Mouse (Mus musculus): Measurements from ENCODE around the gene Arfrp1.

The Arfrp1 gene

GRCm38 (mm10) chr2:181364860-181365596, at the start of gene Arfrp1, which contains the start of gene Zgpat:
Arfrp1 (minus strand) TSS chr2:181365404.
Zgpat (plus strand) TSS chr2:181364928.
- peak; percentile 97 for DNase-seq (ENCODE audit: low read depth, low spot score)

- DNase-seq (ENCODE audit: low read depth, low spot score): peak; percentile 20
Observed at GRCm38 (mm10) chr2:181413141-181413540, 47.9 kb upstream of the Arfrp1 start.

GRCm38 (mm10) chr2:181410760-181411473, 45.7 kb upstream of the Arfrp1 start:
- DNase-seq (ENCODE audit: low read depth, low spot score): peak; percentile 87

- no peak for DNase-seq (ENCODE audit: low read depth, low spot score)
Observed at GRCm38 (mm10) chr2:181409643-181410042, 44.4 kb upstream of the Arfrp1 start.

- no peak for DNase-seq (ENCODE audit: low read depth, low spot score)
Observed at GRCm38 (mm10) chr2:181403722-181404121, 38.5 kb upstream of the Arfrp1 start.

GRCm38 (mm10) chr2:181401497-181401896, 36.3 kb upstream of the Arfrp1 start:
- DNase-seq (ENCODE audit: low read depth, low spot score): no peak

- DNase-seq (ENCODE audit: low read depth, low spot score): no peak
Observed at GRCm38 (mm10) chr2:181397207-181397761, 32.1 kb upstream of the Arfrp1 start.

GRCm38 (mm10) chr2:181394086-181394485, 28.9 kb upstream of the Arfrp1 start:
- DNase-seq (ENCODE audit: low read depth, low spot score): no peak

GRCm38 (mm10) chr2:181392600-181393213, 27.5 kb upstream of the Arfrp1 start:
- DNase-seq (ENCODE audit: low read depth, low spot score): peak; percentile 95

GRCm38 (mm10) chr2:181391541-181391940, 26.3 kb upstream of the Arfrp1 start:
- DNase-seq (ENCODE audit: low read depth, low spot score): no peak

GRCm38 (mm10) chr2:181391022-181391421, 25.8 kb upstream of the Arfrp1 start:
- DNase-seq (ENCODE audit: low read depth, low spot score): no peak

GRCm38 (mm10) chr2:181390136-181390870, 25.1 kb upstream of the Arfrp1 start:
- DNase-seq (ENCODE audit: low read depth, low spot score): peak; percentile 89

GRCm38 (mm10) chr2:181386663-181387210, 21.5 kb upstream of the Arfrp1 start:
- no peak for DNase-seq (ENCODE audit: low read depth, low spot score)

- peak; percentile 94 for DNase-seq (ENCODE audit: low read depth, low spot score)
Observed at GRCm38 (mm10) chr2:181385885-181386284, 20.7 kb upstream of the Arfrp1 start.

GRCm38 (mm10) chr2:181384919-181385391, 19.8 kb upstream of the Arfrp1 start:
- DNase-seq (ENCODE audit: low read depth, low spot score): peak; percentile 54

GRCm38 (mm10) chr2:181384463-181384862, 19.3 kb upstream of the Arfrp1 start:
- no peak for DNase-seq (ENCODE audit: low read depth, low spot score)

- no peak for DNase-seq (ENCODE audit: low read depth, low spot score)
Observed at GRCm38 (mm10) chr2:181381631-181382306, 16.6 kb upstream of the Arfrp1 start.

- DNase-seq (ENCODE audit: low read depth, low spot score): no peak
Observed at GRCm38 (mm10) chr2:181381107-181381506, 15.9 kb upstream of the Arfrp1 start.

GRCm38 (mm10) chr2:181380251-181380650, 15.0 kb upstream of the Arfrp1 start:
- DNase-seq (ENCODE audit: low read depth, low spot score): no peak

- no peak for DNase-seq (ENCODE audit: low read depth, low spot score)
Observed at GRCm38 (mm10) chr2:181379778-181380177, 14.6 kb upstream of the Arfrp1 start, which contains the start of gene Lime1. Lime1 (plus strand) TSS chr2:181380078.
